Mouse (Mus musculus) embryonic facial prominence, embryonic 15.5 days (tissue): ENCODE data around the gene Zfp148. TPM values are rescaled to one million over a fixed set of nuclear protein-coding genes. Genes with fewer than 3 reads are reported as not detected.
"Not testable (repeated sequence)": the region's sequence is repeated elsewhere in the genome, so short reads cannot be mapped to it uniquely, and the experiment has no call there.

Source experiments
- ATAC-seq: fragments of 200-750 bp; cut with Nextera tagmentation; 2 replicates; pipeline ENCODE4 v1.8.0; 2017; ENCODE audit warnings: low read depth, moderate TSS enrichment; ENCODE audit not compliant: insufficient number of reproducible peaks, low FRiP score, low TSS enrichment
- H3K27ac ChIP-seq: fragments of 300-500 bp; sonication (generic); replicated peaks from 2 replicates; pipeline ENCODE4 v1.5.1; 2015; ENCODE audit warnings: mild to moderate bottlenecking, inconsistent platforms
- H3K27me3 ChIP-seq: fragments of 300-500 bp; sonication (generic); 2 replicates; pipeline ENCODE4 v1.6.1; 2015; ENCODE audit warnings: inconsistent platforms
- H3K36me3 ChIP-seq: fragments of 300-500 bp; sonication (generic); 2 replicates; pipeline ENCODE4 v1.6.1; 2015; ENCODE audit warnings: mild to moderate bottlenecking, inconsistent platforms
- H3K4me1 ChIP-seq: fragments of 300-500 bp; sonication (generic); 2 replicates; pipeline ENCODE4 v1.6.1; 2015; ENCODE audit warnings: inconsistent platforms
- H3K4me2 ChIP-seq: fragments of 300-500 bp; sonication (generic); replicated peaks from 2 replicates; pipeline ENCODE4 v1.6.1; 2015; ENCODE audit warnings: mild to moderate bottlenecking, inconsistent platforms
- H3K4me3 ChIP-seq: fragments of 300-500 bp; sonication (generic); replicated peaks from 2 replicates; pipeline ENCODE4 v1.5.1; 2015; ENCODE audit warnings: mild to moderate bottlenecking, inconsistent platforms
- H3K9ac ChIP-seq: fragments of 300-500 bp; sonication (generic); 2 replicates; pipeline ENCODE4 v1.6.1; 2015; ENCODE audit warnings: inconsistent platforms
- H3K9me3 ChIP-seq: fragments of 300-500 bp; sonication (generic); replicated peaks from 2 replicates; pipeline ENCODE4 v1.6.1; 2016; ENCODE audit warnings: inconsistent platforms
- WGBS: fragments of 180-500 bp; shearing (Covaris S2); methylation state at CpG from one replicate; pipeline ENCODE4 v1.1.7; 2015; 5-methylcytosine and 5-hydroxymethylcytosine counted together
- polyA plus RNA-seq: library from polyadenylated mRNA; unstranded; fragments of >200 nt; fragmentation: Nextera tagmentation; extraction: Ambion mirVana; gene quantifications from 2 replicates; pipeline ENCODE4 v1.2.1, GENCODE M21; 2015

The Zfp148 gene
- 55.3 and 58.8 TPM in 2 replicates for polyA plus RNA-seq

- peak; percentile 90 for ATAC-seq
- H3K9me3 ChIP-seq, H3K36me3 ChIP-seq, H3K27me3 ChIP-seq: not testable (repeated sequence)
- peak within 1 kb of the TSS; percentile 87 for H3K4me3 ChIP-seq
- H3K27ac ChIP-seq: peak within 1 kb of the TSS; percentile 95
- H3K9ac ChIP-seq: peak within 1 kb of the TSS; percentile 90
- H3K4me2 ChIP-seq: peak within 1 kb of the TSS; percentile 72
- 3% methylated on average over 50 of the region's 50 CpGs for WGBS
- peaks cover 19% of the 10 kb centered on the region for H3K4me1 ChIP-seq
Measured at GRCm38 (mm10) chr16:33379944-33380881, at the start of gene Zfp148. Zfp148 (plus strand) TSS chr16:33380836.

DNA sequence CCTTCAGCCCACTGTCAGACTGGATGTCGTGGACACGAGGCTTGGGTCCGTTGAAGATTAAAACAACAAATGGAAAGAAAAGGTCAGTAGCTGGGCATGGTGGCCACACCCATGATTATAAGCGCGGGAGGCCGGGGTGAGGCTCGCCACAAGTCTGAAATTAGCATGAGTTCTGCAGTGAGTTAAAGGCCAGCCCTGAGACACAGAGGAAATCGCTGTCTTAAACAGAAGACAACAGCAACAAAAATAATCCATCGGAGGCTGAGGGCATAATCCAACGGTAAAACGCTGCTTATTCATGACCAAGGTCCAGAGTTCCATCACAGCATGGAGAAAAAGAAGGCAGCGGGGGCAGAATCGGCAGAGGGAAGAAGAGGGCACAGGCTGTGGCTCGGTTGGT lies 47.6 kb upstream of the Zfp148 start:
- H3K9ac ChIP-seq: no peak overlapping the region
- no peaks in the 10 kb centered on the region for H3K27me3 ChIP-seq
- no peak overlapping the region for H3K4me2 ChIP-seq
- H3K4me1 ChIP-seq: peaks cover 9% of the 10 kb centered on the region; the same call in 1 of the 2 replicates
- H3K4me3 ChIP-seq: no peak overlapping the region
- no peaks in the 10 kb centered on the region for H3K36me3 ChIP-seq
- no peak overlapping the region for H3K27ac ChIP-seq
- 80% methylated on average over 14 of the region's 14 CpGs for WGBS
- no peak for ATAC-seq
- H3K9me3 ChIP-seq: no peaks in the 10 kb centered on the region

DNA sequence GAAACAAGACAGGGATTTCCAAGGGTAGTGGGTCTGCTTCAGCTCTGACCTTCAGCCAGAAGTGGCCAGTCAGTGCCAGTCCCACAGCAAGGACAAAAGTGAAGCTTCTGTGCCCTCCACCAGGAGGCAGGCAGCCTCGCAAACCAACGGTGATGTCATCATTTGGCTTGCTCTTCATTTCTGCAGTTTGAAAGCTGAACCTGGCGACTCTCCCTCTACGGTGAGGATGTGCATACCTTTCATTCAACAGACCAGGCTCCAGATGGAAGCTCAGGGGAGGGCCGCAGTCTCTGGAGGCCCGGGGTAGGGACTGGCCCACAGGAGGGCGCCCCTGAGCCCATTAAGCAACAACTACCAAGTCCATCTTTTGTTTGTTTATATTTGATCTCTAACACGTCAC lies 43.5 kb upstream of the Zfp148 start:
- H3K27ac ChIP-seq: 0 out of 2 replicates have a peak overlapping the region, but pooled peaks have one; percentile 28
- no peak for ATAC-seq

GRCm38 (mm10) chr16:33337681-33338080 lies 43.0 kb upstream of the Zfp148 start:
- no peaks in the 10 kb centered on the region for H3K9me3 ChIP-seq
- peak overlapping the region; percentile 34; the same call in 1 of the 2 replicates for H3K4me2 ChIP-seq
- H3K4me3 ChIP-seq: no peak overlapping the region; the same call in 1 of the 2 replicates
- no peak overlapping the region for H3K9ac ChIP-seq
- H3K4me1 ChIP-seq: peaks cover 9% of the 10 kb centered on the region; the same call in 1 of the 2 replicates
- WGBS: 68% methylated on average over 10 of the region's 10 CpGs
- no peak overlapping the region for H3K27ac ChIP-seq
- ATAC-seq: no peak
- H3K27me3 ChIP-seq: no peaks in the 10 kb centered on the region
- no peaks in the 10 kb centered on the region for H3K36me3 ChIP-seq

More for the DNA sequence above, 43.5 kb upstream of the Zfp148 start:
- Histone ChIP-seq H3K4me2 (peak overlapping the region; percentile 34; the same call in 1 of the 2 replicates), H3K36me3 (no peaks in the 10 kb centered on the region), H3K27me3 (no peaks in the 10 kb centered on the region), H3K9me3 (no peaks in the 10 kb centered on the region), H3K4me3 (no peak overlapping the region; the same call in 1 of the 2 replicates), H3K4me1 (peaks cover 9% of the 10 kb centered on the region; the same call in 1 of the 2 replicates), H3K9ac (no peak overlapping the region)
- WGBS: 7% methylated on average over 8 of the region's 8 CpGs

DNA sequence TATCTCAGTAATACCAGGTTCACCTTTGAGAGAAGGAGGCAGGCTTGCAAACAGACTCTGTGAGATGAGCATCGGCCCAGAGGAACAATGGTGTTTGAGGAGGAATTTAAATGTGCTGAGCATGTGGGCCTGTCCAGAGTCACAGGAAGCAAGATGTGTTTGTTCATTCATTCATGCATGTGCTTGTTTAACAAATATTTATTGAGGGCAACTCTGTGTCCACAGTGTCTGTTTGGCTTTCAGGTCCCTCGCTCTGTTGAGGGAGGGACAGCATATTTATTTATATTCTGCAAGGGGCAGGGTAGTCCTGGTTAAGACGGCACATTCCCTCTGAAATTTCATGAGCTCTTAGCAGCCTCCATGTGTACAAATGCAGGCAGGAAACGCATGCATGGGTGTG lies 42.1 kb upstream of the Zfp148 start:
- ATAC-seq: no peak
- H3K27ac ChIP-seq: no peak overlapping the region
- no peak overlapping the region for H3K4me2 ChIP-seq
- H3K36me3 ChIP-seq: no peaks in the 10 kb centered on the region
- no peaks in the 10 kb centered on the region for H3K9me3 ChIP-seq
- peaks cover 9% of the 10 kb centered on the region; the same call in 1 of the 2 replicates for H3K4me1 ChIP-seq
- 50% methylated on average over 4 of the region's 4 CpGs for WGBS
- H3K27me3 ChIP-seq: no peaks in the 10 kb centered on the region
- H3K9ac ChIP-seq: no peak overlapping the region
- H3K4me3 ChIP-seq: no peak overlapping the region

DNA sequence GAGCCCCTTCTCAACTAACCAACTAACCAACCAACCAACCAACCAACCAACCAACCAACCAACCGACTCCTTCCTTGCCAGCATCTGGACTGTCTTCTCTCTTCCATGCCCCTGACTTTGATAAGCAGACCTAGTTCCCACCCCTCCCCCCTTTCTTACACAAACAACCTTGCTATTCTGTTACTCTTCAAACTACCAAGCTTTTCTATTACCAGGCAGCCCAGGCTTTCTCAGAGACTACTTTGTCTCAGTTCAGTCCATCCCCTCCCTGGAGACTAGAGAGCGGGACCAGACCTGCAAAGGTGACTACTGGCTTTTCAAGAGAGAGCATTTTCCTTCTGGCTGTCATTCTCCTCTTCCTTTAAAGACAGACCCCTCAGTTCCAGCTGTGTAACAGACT lies 41.2 kb upstream of the Zfp148 start:
- Histone ChIP-seq H3K4me1 (peaks cover 13% of the 10 kb centered on the region), H3K9ac (no peak overlapping the region), H3K4me3 (no peak overlapping the region), H3K9me3 (no peaks in the 10 kb centered on the region), H3K27me3 (no peaks in the 10 kb centered on the region), H3K27ac (no peak overlapping the region), H3K4me2 (no peak overlapping the region), H3K36me3 (no peaks in the 10 kb centered on the region)
- no peak for ATAC-seq
- WGBS: 86% methylated on average over 2 of the region's 2 CpGs

DNA sequence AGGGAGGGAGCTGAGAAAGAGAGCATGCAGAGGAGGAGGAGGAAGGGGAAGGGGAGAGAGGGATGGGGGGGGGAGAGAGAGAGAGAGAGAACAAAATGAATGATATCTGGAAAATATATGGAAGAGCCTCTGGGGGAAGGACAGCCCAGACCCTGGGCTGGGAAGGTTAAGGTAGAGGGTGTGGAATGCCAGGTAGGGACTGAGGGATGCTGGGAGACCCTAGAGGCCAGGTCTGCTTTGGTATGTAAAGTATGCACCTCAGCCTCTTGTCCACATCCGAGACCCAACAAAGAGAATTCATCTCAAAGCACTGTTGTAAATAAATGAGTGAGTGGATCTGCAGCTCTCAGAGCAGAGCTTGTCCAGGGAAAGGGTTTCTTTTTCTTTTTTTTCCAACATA lies 38.3 kb upstream of the Zfp148 start:
- H3K4me2 ChIP-seq: no peak overlapping the region
- no peaks in the 10 kb centered on the region for H3K9me3 ChIP-seq
- H3K4me1 ChIP-seq: peaks cover 15% of the 10 kb centered on the region
- no peak overlapping the region for H3K9ac ChIP-seq
- H3K27me3 ChIP-seq: no peaks in the 10 kb centered on the region
- no peak overlapping the region for H3K4me3 ChIP-seq
- no peak overlapping the region for H3K27ac ChIP-seq
- no peak for ATAC-seq
- WGBS: 48% methylated on average over 1 of the region's 1 CpGs
- no peaks in the 10 kb centered on the region for H3K36me3 ChIP-seq

DNA sequence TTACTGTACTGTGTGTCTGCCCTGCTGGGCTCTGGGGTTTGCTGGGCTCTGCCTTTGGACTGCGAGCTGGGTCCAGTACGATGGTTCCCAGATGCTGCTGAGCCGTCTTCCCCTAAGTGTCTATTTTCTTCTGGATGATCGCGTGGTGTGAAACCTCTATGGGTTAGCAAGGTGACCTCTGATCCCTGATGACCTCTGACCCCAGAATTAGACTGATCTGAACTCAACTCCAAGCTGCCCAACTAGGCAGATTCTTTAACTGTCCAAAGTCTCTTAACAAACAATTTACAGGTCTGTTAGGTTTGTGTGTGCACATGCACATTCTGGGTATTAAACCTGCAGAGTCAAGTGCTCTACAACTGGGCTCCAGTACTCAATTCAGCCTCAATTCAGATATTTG lies 37.5 kb upstream of the Zfp148 start:
- Histone ChIP-seq H3K9me3 (no peaks in the 10 kb centered on the region), H3K27me3 (no peaks in the 10 kb centered on the region), H3K4me1 (peaks cover 10% of the 10 kb centered on the region), H3K27ac (no peak overlapping the region), H3K9ac (no peak overlapping the region), H3K4me3 (no peak overlapping the region), H3K36me3 (no peaks in the 10 kb centered on the region), H3K4me2 (no peak overlapping the region)
- ATAC-seq: no peak
- 41% methylated on average over 5 of the region's 5 CpGs for WGBS

- no peak for ATAC-seq
Measured at GRCm38 (mm10) chr16:33343601-33344000, 37.0 kb upstream of the Zfp148 start.

DNA sequence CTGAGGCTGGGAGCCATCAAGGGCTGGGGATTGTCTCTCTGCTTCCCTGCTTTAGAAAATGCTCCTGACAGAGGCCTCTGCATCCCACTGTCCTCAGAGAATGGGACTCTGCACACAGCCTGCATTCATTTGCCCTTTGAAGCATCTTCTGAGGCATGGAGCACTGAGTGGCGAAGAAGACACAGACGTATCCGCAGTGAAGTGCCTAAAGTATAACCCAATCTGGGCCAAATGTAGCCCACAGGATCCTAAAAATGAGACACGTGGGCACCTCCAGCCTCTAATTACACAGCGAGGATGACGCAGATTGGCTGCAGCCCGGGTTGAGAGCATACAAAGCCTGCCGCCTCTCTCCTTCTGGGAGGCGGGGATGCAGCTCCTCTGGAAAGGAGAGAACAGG lies 36.3 kb upstream of the Zfp148 start:
- peak overlapping the region; percentile 66; the same call in 1 of the 2 replicates for H3K27ac ChIP-seq
- no peaks in the 10 kb centered on the region for H3K36me3 ChIP-seq
- 0 out of 2 replicates have a peak overlapping the region, but pooled peaks have one; percentile 7 for H3K4me3 ChIP-seq
- ATAC-seq: no peak
- H3K9me3 ChIP-seq: no peaks in the 10 kb centered on the region
- 0 out of 2 replicates have a peak overlapping the region, but pooled peaks have one; percentile 25 for H3K4me2 ChIP-seq
- 34% methylated on average over 9 of the region's 9 CpGs for WGBS
- no peak overlapping the region for H3K9ac ChIP-seq
- peaks cover 10% of the 10 kb centered on the region for H3K4me1 ChIP-seq
- no peaks in the 10 kb centered on the region for H3K27me3 ChIP-seq

More at GRCm38 (mm10) chr16:33343601-33344000, 37.0 kb upstream of the Zfp148 start:
- H3K4me2 ChIP-seq: no peak overlapping the region
- no peak overlapping the region for H3K27ac ChIP-seq
- no peak overlapping the region for H3K9ac ChIP-seq
- H3K36me3 ChIP-seq: no peaks in the 10 kb centered on the region
- WGBS: 81% methylated on average over 7 of the region's 7 CpGs
- no peaks in the 10 kb centered on the region for H3K9me3 ChIP-seq
- H3K4me1 ChIP-seq: peaks cover 10% of the 10 kb centered on the region
- no peaks in the 10 kb centered on the region for H3K27me3 ChIP-seq
- H3K4me3 ChIP-seq: no peak overlapping the region

DNA sequence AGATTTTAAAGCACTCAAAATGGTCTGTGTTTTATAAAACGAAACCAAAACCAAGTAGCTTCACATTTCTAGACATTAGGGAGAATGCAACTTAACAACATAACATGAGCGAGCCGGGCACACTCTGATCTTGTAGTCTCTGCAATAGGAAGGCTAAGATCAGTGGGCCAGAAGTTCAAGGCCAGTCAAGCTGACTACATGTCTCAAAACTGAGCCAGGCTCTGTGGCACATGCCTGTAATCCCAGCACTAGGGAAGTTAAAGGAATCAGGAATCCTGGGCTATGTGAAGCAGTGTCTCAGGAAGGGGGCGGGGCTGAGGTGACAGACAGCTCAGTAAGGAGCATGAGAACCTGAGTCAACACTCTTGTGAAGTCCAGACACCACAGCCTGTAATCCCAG lies 35.8 kb upstream of the Zfp148 start:
- Histone ChIP-seq H3K9me3 (no peaks in the 10 kb centered on the region), H3K9ac (no peak overlapping the region), H3K27me3 (no peaks in the 10 kb centered on the region), H3K4me3 (0 out of 2 replicates have a peak overlapping the region, but pooled peaks have one; percentile 4), H3K4me2 (no peak overlapping the region), H3K4me1 (peaks cover 10% of the 10 kb centered on the region), H3K36me3 (no peaks in the 10 kb centered on the region), H3K27ac (no peak overlapping the region)
- 66% methylated on average over 4 of the region's 4 CpGs for WGBS
- ATAC-seq: no peak
